Mouse (Mus musculus) liver, postnatal 0 days (tissue): ENCODE results near the gene Coro2a. TPM values are rescaled to one million over a fixed set of nuclear protein-coding genes. Genes with fewer than 3 reads are reported as not detected.
"Not testable (repeated sequence)": the region's sequence is repeated elsewhere in the genome, so short reads cannot be mapped to it uniquely, and the experiment has no call there.

ENCODE experiments used
- ATAC-seq: fragments of 200-750 bp; cut with Nextera tagmentation; 2 replicates; pipeline ENCODE4 v1.8.0; 2017; ENCODE audit warnings: mild to moderate bottlenecking, moderate library complexity
- DNase-seq: peaks from one replicate; pipeline ENCODE4 v3.0.0-alpha.2; 2016
- H3K27ac ChIP-seq: fragments of 300-500 bp; sonication (generic); 2 replicates; pipeline ENCODE4 v1.5.1; 2014; ENCODE audit warnings: antibody characterized with exemption, moderate library complexity, mild to moderate bottlenecking, low read depth
- H3K27me3 ChIP-seq: fragments of 300-500 bp; sonication (generic); 2 replicates; pipeline ENCODE4 v1.6.1; 2014; ENCODE audit warnings: low read length, control low read depth, mixed read lengths; ENCODE audit not compliant: insufficient read depth
- H3K36me3 ChIP-seq: fragments of 300-500 bp; sonication (generic); replicated peaks from 2 replicates; pipeline ENCODE4 v1.6.1; 2014; ENCODE audit warnings: mild to moderate bottlenecking, control low read depth, low read length, moderate library complexity, mixed read lengths; ENCODE audit not compliant: insufficient read depth
- H3K4me1 ChIP-seq: fragments of 300-500 bp; sonication (generic); 2 replicates; pipeline ENCODE4 v1.6.1; 2014; ENCODE audit warnings: antibody characterized with exemption, mild to moderate bottlenecking, control low read depth; ENCODE audit not compliant: insufficient read depth
- H3K4me2 ChIP-seq: fragments of 300-500 bp; sonication (generic); 2 replicates; pipeline ENCODE4 v1.6.1; 2014; ENCODE audit warnings: low read depth, mild to moderate bottlenecking, low read length, moderate library complexity, mixed read lengths
- H3K4me3 ChIP-seq: fragments of 300-500 bp; sonication (generic); 2 replicates; pipeline ENCODE4 v1.5.1; 2014; ENCODE audit warnings: low read depth, low read length
- H3K9ac ChIP-seq: fragments of 300-500 bp; sonication (generic); replicated peaks from 2 replicates; pipeline ENCODE4 v1.6.1; 2014; ENCODE audit warnings: mild to moderate bottlenecking, moderate library complexity
- H3K9me3 ChIP-seq: fragments of 300-500 bp; sonication (generic); 2 replicates; pipeline ENCODE4 v1.6.1; 2016; ENCODE audit warnings: mild to moderate bottlenecking, control low read depth, low read length, mixed read lengths
- CTCF ChIP-seq: sonication (generic); IDR thresholded peaks from 2 replicates; pipeline ENCODE4 v1.5.1; 2016; ENCODE audit warnings: antibody characterized with exemption, low read depth
- EP300 ChIP-seq: IDR thresholded peaks from 2 replicates; pipeline ENCODE4 v1.6.1; 2016; ENCODE audit warnings: antibody characterized with exemption, low read depth, mild to moderate bottlenecking
- WGBS: fragments of 180-500 bp; shearing (Covaris S2); extraction: QIAGEN DNeasy Blood & Tissue Kit; methylation state at CpG from one replicate; pipeline ENCODE4 v1.1.7; 2014; ENCODE audit not compliant: insufficient replicate concordance; 5-methylcytosine and 5-hydroxymethylcytosine counted together
- polyA plus RNA-seq: library from polyadenylated mRNA; unstranded; fragments of >200 nt; fragmentation: Nextera tagmentation; extraction: Ambion mirVana; gene quantifications from 2 replicates; pipeline ENCODE4 v1.2.1, GENCODE M21; 2015

Gene Coro2a
- polyA plus RNA-seq, 1 experiment from 2014 or later, result 2.2 TPM

- Histone ChIP-seq H3K4me3 (no peak overlapping the region), H3K4me1 (peaks cover 9% of the 10 kb centered on the region), H3K27me3 (no peaks in the 10 kb centered on the region), H3K9ac (no peak overlapping the region), H3K27ac (no peak overlapping the region), H3K9me3 (no peaks in the 10 kb centered on the region), H3K4me2 (no peak overlapping the region), H3K36me3 (no peaks in the 10 kb centered on the region)
- no peak for DNase-seq
- TF ChIP-seq CTCF (no peak), EP300 (no peak)
- WGBS, result 69% methylated on average over 4 of the region's 4 CpGs
- ATAC-seq, result no peak
These were observed 39.3 kb upstream of the Coro2a start for GRCm38 (mm10) chr4:46641283-46641682.

- Histone ChIP-seq H3K4me3 (no peak overlapping the region), H3K27ac (no peak overlapping the region), H3K27me3 (no peaks in the 10 kb centered on the region), H3K9me3 (no peaks in the 10 kb centered on the region), H3K4me1 (peaks cover 9% of the 10 kb centered on the region), H3K36me3 (no peaks in the 10 kb centered on the region), H3K4me2 (no peak overlapping the region), H3K9ac (no peak overlapping the region)
- TF ChIP-seq EP300 (no peak), CTCF (no peak)
- ATAC-seq (no peak), DNase-seq (no peak)
- WGBS, result 79% methylated on average over 8 of the region's 8 CpGs
These were observed 37.9 kb upstream of the Coro2a start for GRCm38 (mm10) chr4:46639866-46640265.

GRCm38 (mm10) chr4:46637250-46637649, 35.2 kb upstream of the Coro2a start:
- H3K36me3 ChIP-seq, H3K9ac ChIP-seq, H3K9me3 ChIP-seq, H3K4me2 ChIP-seq, H3K4me1 ChIP-seq, ATAC-seq, H3K27me3 ChIP-seq, H3K27ac ChIP-seq, DNase-seq, H3K4me3 ChIP-seq: not testable (repeated sequence)
- WGBS, result 87% methylated on average over 10 of the region's 10 CpGs

GRCm38 (mm10) chr4:46635702-46636430, 33.9 kb upstream of the Coro2a start:
- peaks cover 6% of the 10 kb centered on the region; the same call in 1 of the 2 replicates for H3K4me1 ChIP-seq
- no peaks in the 10 kb centered on the region for H3K9me3 ChIP-seq
- no peaks in the 10 kb centered on the region for H3K36me3 ChIP-seq
- no peak overlapping the region for H3K4me3 ChIP-seq
- H3K4me2 ChIP-seq, result no peak overlapping the region
- no peaks in the 10 kb centered on the region for H3K27me3 ChIP-seq
- H3K9ac ChIP-seq, result no peak overlapping the region
- TF ChIP-seq CTCF (no peak), EP300 (no peak)
- WGBS, result 68% methylated on average over 16 of the region's 16 CpGs
- H3K27ac ChIP-seq, result peak overlapping the region; percentile 69
- ATAC-seq (no peak), DNase-seq (peak; percentile 43)

- DNase-seq (no peak), ATAC-seq (no peak)
- H3K9ac ChIP-seq, result no peak overlapping the region
- no peaks in the 10 kb centered on the region for H3K9me3 ChIP-seq
- H3K4me2 ChIP-seq, result no peak overlapping the region
- H3K4me3 ChIP-seq, result no peak overlapping the region
- no peak overlapping the region for H3K27ac ChIP-seq
- H3K27me3 ChIP-seq, result no peaks in the 10 kb centered on the region
- no peaks in the 10 kb centered on the region for H3K36me3 ChIP-seq
- peaks cover 6% of the 10 kb centered on the region; the same call in 1 of the 2 replicates for H3K4me1 ChIP-seq
- WGBS, result 69% methylated on average over 6 of the region's 6 CpGs
- no peak for TF ChIP-seq EP300
These were observed 32.9 kb upstream of the Coro2a start for GRCm38 (mm10) chr4:46634881-46635280.

GRCm38 (mm10) chr4:46633565-46633964, 31.6 kb upstream of the Coro2a start:
- not testable (repeated sequence) for H3K36me3 ChIP-seq, H3K4me3 ChIP-seq, H3K9ac ChIP-seq, H3K27ac ChIP-seq, H3K4me1 ChIP-seq, ATAC-seq, DNase-seq, H3K9me3 ChIP-seq, H3K27me3 ChIP-seq, H3K4me2 ChIP-seq
- 68% methylated on average over 6 of the region's 6 CpGs for WGBS

GRCm38 (mm10) chr4:46632465-46632864, 30.5 kb upstream of the Coro2a start:
- peaks cover 9% of the 10 kb centered on the region for H3K4me1 ChIP-seq
- no peak; the same call in 1 of the 2 replicates for ATAC-seq
- no peak for DNase-seq
- no peak overlapping the region for H3K4me2 ChIP-seq
- WGBS, result 43% methylated on average over 2 of the region's 2 CpGs
- H3K4me3 ChIP-seq, result no peak overlapping the region
- no peaks in the 10 kb centered on the region for H3K27me3 ChIP-seq
- no peak overlapping the region for H3K27ac ChIP-seq
- H3K36me3 ChIP-seq, result no peaks in the 10 kb centered on the region
- no peaks in the 10 kb centered on the region for H3K9me3 ChIP-seq
- TF ChIP-seq CTCF (no peak), EP300 (no peak)
- no peak overlapping the region for H3K9ac ChIP-seq
